Mouse (Mus musculus): ENCODE data around the gene Btf3l4.

DNA sequence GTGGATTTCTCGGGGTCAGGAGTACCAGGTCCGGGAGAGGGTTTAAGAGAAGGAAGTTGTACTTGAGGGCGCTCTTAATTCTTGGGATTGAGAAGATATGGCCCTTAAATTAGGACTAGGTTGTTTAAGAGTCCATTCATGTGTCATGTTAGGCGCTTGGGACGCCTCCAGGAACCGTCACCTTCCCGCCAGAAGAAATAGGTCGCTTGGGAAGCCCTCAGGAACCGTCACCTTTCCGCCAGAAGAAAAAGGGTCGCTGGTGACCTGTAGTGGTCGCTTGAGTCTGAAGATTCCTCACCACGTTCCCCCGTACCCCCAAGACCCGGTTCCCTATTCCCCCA is 1.5 kb upstream of the Btf3l4 start:
- TF ChIP-seq GATA1 (IDR thresholded peaks at IDR 0.05; ENCODE audit: low read length) (no peak), TAL1 (IDR thresholded peaks at IDR 0.05; ENCODE audit: low read length) (no peak)
